Mouse (Mus musculus) embryonic facial prominence, embryonic 12.5 days (tissue): Measurements from ENCODE around the gene Mex3d. TPM values are rescaled to one million over a fixed set of nuclear protein-coding genes. Genes with fewer than 3 reads are reported as not detected.

Experiments used
- ATAC-seq: fragments of 200-750 bp; cut with Nextera tagmentation; 2 replicates; pipeline ENCODE4 v1.8.0; 2017; ENCODE audit not compliant: insufficient number of reproducible peaks, insufficient read depth, low FRiP score, low TSS enrichment
- H3K27ac ChIP-seq: fragments of 300-500 bp; sonication (generic); 2 replicates; pipeline ENCODE4 v1.5.1; 2016; ENCODE audit warnings: mild to moderate bottlenecking
- H3K27me3 ChIP-seq: fragments of 300-500 bp; sonication (generic); 2 replicates; pipeline ENCODE4 v1.6.1; 2016; ENCODE audit warnings: mild to moderate bottlenecking, moderate library complexity
- H3K36me3 ChIP-seq: fragments of 300-500 bp; sonication (generic); 2 replicates; pipeline ENCODE4 v1.6.1; 2016; ENCODE audit warnings: mild to moderate bottlenecking
- H3K4me1 ChIP-seq: fragments of 300-500 bp; sonication (generic); 2 replicates; pipeline ENCODE4 v1.6.1; 2016
- H3K4me2 ChIP-seq: fragments of 300-500 bp; sonication (generic); replicated peaks from 2 replicates; pipeline ENCODE4 v1.6.1; 2016; ENCODE audit warnings: mild to moderate bottlenecking, moderate library complexity
- H3K4me3 ChIP-seq: fragments of 300-500 bp; sonication (generic); 2 replicates; pipeline ENCODE4 v1.5.1; 2016; ENCODE audit warnings: mild to moderate bottlenecking
- H3K9ac ChIP-seq: fragments of 300-500 bp; sonication (generic); 2 replicates; pipeline ENCODE4 v1.6.1; 2016; ENCODE audit warnings: mild to moderate bottlenecking, moderate library complexity
- H3K9me3 ChIP-seq: fragments of 300-500 bp; sonication (generic); 2 replicates; pipeline ENCODE4 v1.6.1; 2016; ENCODE audit warnings: mild to moderate bottlenecking, moderate library complexity
- WGBS: fragments of 180-500 bp; shearing (Covaris S2); methylation state at CpG from one replicate; pipeline ENCODE4 v1.1.7; 2016; 5-methylcytosine and 5-hydroxymethylcytosine counted together
- polyA plus RNA-seq: library from polyadenylated mRNA; unstranded; fragments of >200 nt; fragmentation: Nextera tagmentation; extraction: Ambion mirVana; gene quantifications from 2 replicates; pipeline ENCODE4 v1.2.1, GENCODE M21; 2016

Gene Mex3d
- polyA plus RNA-seq, 1 experiment from 2014 or later, result 14.9 TPM

- WGBS, result 83% methylated on average over 8 of the region's 8 CpGs
- no peak overlapping the region for H3K4me2 ChIP-seq
- no peak for ATAC-seq
- 0 out of 2 replicates have a peak overlapping the region, but pooled peaks have one; percentile 19 for H3K9ac ChIP-seq
- H3K4me1 ChIP-seq, result peaks cover 8% of the 10 kb centered on the region
- H3K36me3 ChIP-seq, result peaks cover 64% of the 10 kb centered on the region
- H3K27me3 ChIP-seq, result no peaks in the 10 kb centered on the region
- H3K27ac ChIP-seq, result no peak overlapping the region
- H3K4me3 ChIP-seq, result no peak overlapping the region
- 0 out of 2 replicates have a peak, but pooled peaks cover 7% of the 10 kb centered on the region for H3K9me3 ChIP-seq
Measured at GRCm38 (mm10) chr10:80429800-80430199, 42.3 kb upstream of the Mex3d start.

DNA sequence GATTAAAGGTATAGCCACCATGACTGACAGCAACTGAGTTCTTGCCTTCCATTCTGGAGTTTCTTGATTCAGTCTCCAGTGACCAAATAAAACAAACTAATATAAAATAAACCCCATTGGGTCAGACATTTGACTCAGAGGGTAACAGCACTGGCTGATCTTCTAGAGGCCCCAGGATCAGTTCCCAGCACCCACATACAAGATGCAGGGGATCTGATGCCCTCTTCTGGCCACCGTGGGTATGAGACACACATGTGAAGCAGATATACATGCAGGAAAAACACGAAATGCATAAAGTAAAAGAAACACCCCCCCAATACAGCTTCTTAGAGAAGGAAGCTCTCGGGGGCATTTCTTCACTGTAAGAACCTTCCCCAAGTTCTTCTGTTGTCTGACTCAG, 37.6 kb upstream of the Mex3d start:
- Histone ChIP-seq H3K4me1 (no peaks in the 10 kb centered on the region), H3K27me3 (no peaks in the 10 kb centered on the region), H3K4me3 (0 out of 2 replicates have a peak overlapping the region, but pooled peaks have one; percentile 1), H3K27ac (no peak overlapping the region), H3K36me3 (peaks cover 99% of the 10 kb centered on the region), H3K9me3 (0 out of 2 replicates have a peak, but pooled peaks cover 7% of the 10 kb centered on the region), H3K4me2 (no peak overlapping the region), H3K9ac (no peak overlapping the region)
- 94% methylated on average over 3 of the region's 3 CpGs for WGBS
- ATAC-seq, result no peak

- H3K4me3 ChIP-seq, result no peak overlapping the region
- ATAC-seq, result no peak
- 46% methylated on average over 4 of the region's 4 CpGs for WGBS
- 0 out of 2 replicates have a peak, but pooled peaks cover 9% of the 10 kb centered on the region for H3K4me1 ChIP-seq
- H3K4me2 ChIP-seq, result no peak overlapping the region
- no peak overlapping the region for H3K9ac ChIP-seq
- H3K27me3 ChIP-seq, result no peaks in the 10 kb centered on the region
- H3K9me3 ChIP-seq, result 0 out of 2 replicates have a peak, but pooled peaks cover 7% of the 10 kb centered on the region
- no peak overlapping the region for H3K27ac ChIP-seq
- peaks cover 99% of the 10 kb centered on the region for H3K36me3 ChIP-seq
Measured at GRCm38 (mm10) chr10:80423562-80423961, 36.1 kb upstream of the Mex3d start.

- H3K4me1 ChIP-seq, result 0 out of 2 replicates have a peak, but pooled peaks cover 9% of the 10 kb centered on the region
- H3K36me3 ChIP-seq, result peaks cover 99% of the 10 kb centered on the region
- no peak overlapping the region for H3K4me2 ChIP-seq
- H3K9me3 ChIP-seq, result 0 out of 2 replicates have a peak, but pooled peaks cover 7% of the 10 kb centered on the region
- no peak overlapping the region for H3K4me3 ChIP-seq
- 91% methylated on average over 9 of the region's 9 CpGs for WGBS
- no peak for ATAC-seq
- H3K27ac ChIP-seq, result no peak overlapping the region
- H3K27me3 ChIP-seq, result no peaks in the 10 kb centered on the region
- H3K9ac ChIP-seq, result no peak overlapping the region
Measured at GRCm38 (mm10) chr10:80421651-80422472, 34.4 kb upstream of the Mex3d start.

GRCm38 (mm10) chr10:80421208-80421607, 33.7 kb upstream of the Mex3d start:
- no peaks in the 10 kb centered on the region for H3K27me3 ChIP-seq
- 89% methylated on average over 8 of the region's 8 CpGs for WGBS
- ATAC-seq, result no peak
- no peak overlapping the region for H3K9ac ChIP-seq
- H3K4me3 ChIP-seq, result no peak overlapping the region
- peaks cover 99% of the 10 kb centered on the region for H3K36me3 ChIP-seq
- 0 out of 2 replicates have a peak, but pooled peaks cover 7% of the 10 kb centered on the region for H3K9me3 ChIP-seq
- H3K4me2 ChIP-seq, result no peak overlapping the region
- 0 out of 2 replicates have a peak, but pooled peaks cover 9% of the 10 kb centered on the region for H3K4me1 ChIP-seq
- no peak overlapping the region for H3K27ac ChIP-seq

DNA sequence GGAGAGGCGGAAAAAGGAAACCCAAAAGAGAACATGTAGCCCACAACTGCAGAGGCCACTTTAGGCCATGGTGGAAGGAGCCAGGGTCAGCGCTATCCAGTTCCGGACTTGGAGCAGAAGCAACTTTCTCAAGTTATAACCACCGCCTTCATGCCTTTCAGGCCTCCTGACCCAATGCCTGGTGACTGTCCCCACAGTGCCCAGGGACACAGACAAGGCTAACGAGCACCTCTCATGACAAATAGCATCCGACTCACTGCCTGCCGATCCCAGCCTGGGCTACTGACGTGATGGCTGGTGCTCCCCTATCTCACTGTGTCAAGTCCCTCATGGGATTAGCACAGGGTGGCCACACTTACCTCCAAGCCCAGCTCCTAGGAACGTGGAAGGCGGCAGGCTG, 33.3 kb upstream of the Mex3d start:
- 95% methylated on average over 10 of the region's 10 CpGs for WGBS
- Histone ChIP-seq H3K9me3 (0 out of 2 replicates have a peak, but pooled peaks cover 6% of the 10 kb centered on the region), H3K4me2 (no peak overlapping the region), H3K36me3 (peaks cover 99% of the 10 kb centered on the region), H3K4me3 (no peak overlapping the region), H3K27ac (no peak overlapping the region), H3K27me3 (no peaks in the 10 kb centered on the region), H3K4me1 (0 out of 2 replicates have a peak, but pooled peaks cover 9% of the 10 kb centered on the region), H3K9ac (no peak overlapping the region)
- ATAC-seq, result no peak

GRCm38 (mm10) chr10:80419419-80419818, 32.0 kb upstream of the Mex3d start:
- Histone ChIP-seq H3K4me1 (0 out of 2 replicates have a peak, but pooled peaks cover 9% of the 10 kb centered on the region), H3K4me3 (no peak overlapping the region), H3K9ac (no peak overlapping the region), H3K9me3 (no peaks in the 10 kb centered on the region), H3K4me2 (no peak overlapping the region), H3K27ac (0 out of 2 replicates have a peak overlapping the region, but pooled peaks have one; percentile 19), H3K27me3 (no peaks in the 10 kb centered on the region), H3K36me3 (peaks cover 99% of the 10 kb centered on the region)
- 91% methylated on average over 8 of the region's 8 CpGs for WGBS
- ATAC-seq, result no peak

- Histone ChIP-seq H3K36me3 (peaks cover 99% of the 10 kb centered on the region), H3K9me3 (no peaks in the 10 kb centered on the region), H3K4me2 (no peak overlapping the region), H3K4me3 (no peak overlapping the region), H3K9ac (no peak overlapping the region), H3K4me1 (0 out of 2 replicates have a peak, but pooled peaks cover 9% of the 10 kb centered on the region), H3K27ac (peak overlapping the region; percentile 38; the same call in 1 of the 2 replicates), H3K27me3 (no peaks in the 10 kb centered on the region)
- 83% methylated on average over 3 of the region's 3 CpGs for WGBS
- ATAC-seq, result no peak
Measured at GRCm38 (mm10) chr10:80418311-80418710, 30.9 kb upstream of the Mex3d start.

- no peaks in the 10 kb centered on the region for H3K27me3 ChIP-seq
- no peaks in the 10 kb centered on the region for H3K9me3 ChIP-seq
- 0 out of 2 replicates have a peak, but pooled peaks cover 9% of the 10 kb centered on the region for H3K4me1 ChIP-seq
- H3K9ac ChIP-seq, result no peak overlapping the region
- H3K4me3 ChIP-seq, result no peak overlapping the region
- ATAC-seq, result no peak
- peaks cover 99% of the 10 kb centered on the region for H3K36me3 ChIP-seq
- no peak overlapping the region for H3K27ac ChIP-seq
- H3K4me2 ChIP-seq, result no peak overlapping the region
- WGBS, result 100% methylated on average over 1 of the region's 1 CpGs
Measured at GRCm38 (mm10) chr10:80417841-80418240, 30.4 kb upstream of the Mex3d start.

DNA sequence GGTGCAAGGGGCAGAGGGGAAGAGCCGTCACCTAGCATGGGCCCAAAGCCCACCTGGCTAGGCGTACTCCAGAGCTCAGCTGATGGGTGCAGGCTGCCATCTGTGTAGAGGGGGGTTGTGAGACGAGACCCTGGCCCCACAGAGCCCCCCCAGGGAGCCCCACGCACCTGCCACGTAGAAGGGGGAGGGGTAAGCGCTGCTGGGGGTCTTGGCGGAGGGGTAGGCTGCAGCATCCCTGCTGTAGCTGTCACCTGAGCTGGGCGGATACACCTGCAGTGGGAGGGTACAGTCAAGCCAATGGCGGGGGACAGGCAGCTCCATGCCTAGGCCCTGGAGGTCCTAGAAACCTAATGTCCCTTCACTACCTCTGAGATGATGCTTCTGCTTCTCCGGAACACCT, 29.9 kb upstream of the Mex3d start:
- H3K9me3 ChIP-seq, result no peaks in the 10 kb centered on the region
- WGBS, result 89% methylated on average over 10 of the region's 10 CpGs
- H3K27me3 ChIP-seq, result no peaks in the 10 kb centered on the region
- 0 out of 2 replicates have a peak, but pooled peaks cover 9% of the 10 kb centered on the region for H3K4me1 ChIP-seq
- peaks cover 100% of the 10 kb centered on the region for H3K36me3 ChIP-seq
- no peak for ATAC-seq
- H3K4me2 ChIP-seq, result no peak overlapping the region
- H3K27ac ChIP-seq, result no peak overlapping the region
- H3K4me3 ChIP-seq, result no peak overlapping the region
- no peak overlapping the region for H3K9ac ChIP-seq

DNA sequence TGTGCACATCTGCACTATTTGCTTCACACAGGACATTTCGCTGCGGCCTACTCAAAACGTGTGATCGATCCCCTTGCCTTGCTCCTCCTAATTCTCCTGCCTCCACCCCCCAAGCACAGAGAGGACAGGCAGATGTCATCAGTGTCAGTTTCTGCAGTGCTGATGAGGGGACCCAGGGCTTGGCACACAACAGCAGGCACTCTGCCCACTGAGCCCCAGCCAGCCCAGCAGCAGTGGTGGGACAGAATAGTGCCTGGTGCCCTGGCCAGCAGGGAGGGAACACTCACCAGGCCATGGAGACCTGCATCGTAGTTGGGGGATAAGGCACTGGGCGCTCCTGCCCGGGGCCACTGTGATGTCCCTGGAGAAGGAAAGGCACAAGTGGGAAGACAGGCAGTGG, 28.1 kb upstream of the Mex3d start:
- ATAC-seq, result no peak
- WGBS, result 90% methylated on average over 7 of the region's 7 CpGs

More for the DNA sequence above, 28.1 kb upstream of the Mex3d start:
- Histone ChIP-seq H3K27ac (no peak overlapping the region), H3K9me3 (no peaks in the 10 kb centered on the region), H3K4me2 (no peak overlapping the region), H3K36me3 (peaks cover 100% of the 10 kb centered on the region), H3K9ac (no peak overlapping the region), H3K4me3 (0 out of 2 replicates have a peak overlapping the region, but pooled peaks have one; percentile 2), H3K27me3 (no peaks in the 10 kb centered on the region), H3K4me1 (0 out of 2 replicates have a peak, but pooled peaks cover 9% of the 10 kb centered on the region)
